Mouse (Mus musculus) natural killer cell, adult 2 months (primary cell): Measurements from ENCODE around the gene Celf6.

Experiments used
- DNase-seq, 2 experiments: peaks; one replicate each; pipeline ENCODE4 v3.0.0; 2022; ENCODE audit warnings: low spot score in 2 of 2

Gene Celf6

GRCm38 (mm10) chr9:59588252-59588651 lies 10.5 kb downstream of the Celf6 start:
- DNase-seq, result no peak

GRCm38 (mm10) chr9:59588710-59589671 lies 11.3 kb downstream of the Celf6 start:
- no peak for DNase-seq

- DNase-seq, result no peak
Observed at GRCm38 (mm10) chr9:59589703-59590439, 12.2 kb downstream of the Celf6 start.

- DNase-seq, result no peak
Observed at GRCm38 (mm10) chr9:59601661-59602060, 23.9 kb downstream of the Celf6 start.

GRCm38 (mm10) chr9:59605967-59606366 lies 28.2 kb downstream of the Celf6 start:
- no peak for DNase-seq

GRCm38 (mm10) chr9:59610950-59611349 lies 33.2 kb downstream of the Celf6 start:
- DNase-seq, result no peak

GRCm38 (mm10) chr9:59615797-59616196 lies 38.1 kb downstream of the Celf6 start:
- no peak for DNase-seq

- DNase-seq, result peak; percentile 99 to 100
Observed at GRCm38 (mm10) chr9:59616622-59617306, 39.0 kb downstream of the Celf6 start, which contains the start of gene Parp6. Gene Parp6 (plus strand): TSS chr9:59617284.

- DNase-seq, result no peak
Observed at GRCm38 (mm10) chr9:59617307-59617973, 39.7 kb downstream of the Celf6 start.

GRCm38 (mm10) chr9:59638372-59638771 lies 60.7 kb downstream of the Celf6 start:
- no peak for DNase-seq

- DNase-seq, result no peak
Observed at GRCm38 (mm10) chr9:59639936-59640335, 62.2 kb downstream of the Celf6 start.

- DNase-seq, result no peak
Observed at GRCm38 (mm10) chr9:59641320-59641719, 63.6 kb downstream of the Celf6 start.

GRCm38 (mm10) chr9:59649911-59650310 lies 72.2 kb downstream of the Celf6 start:
- DNase-seq, result no peak

- DNase-seq, result no peak
Observed at GRCm38 (mm10) chr9:59653371-59653770, 75.7 kb downstream of the Celf6 start.

GRCm38 (mm10) chr9:59654450-59654983 lies 76.8 kb downstream of the Celf6 start:
- DNase-seq, result no peak

GRCm38 (mm10) chr9:59655958-59656634 lies 78.4 kb downstream of the Celf6 start, which contains the start of gene Pkm:
Gene Pkm (plus strand): TSS chr9:59656368.
- DNase-seq, result peak; percentile 92 to 97
